ENCODE assay signal across 8 mouse cellular contexts in the genomic region with DNA sequence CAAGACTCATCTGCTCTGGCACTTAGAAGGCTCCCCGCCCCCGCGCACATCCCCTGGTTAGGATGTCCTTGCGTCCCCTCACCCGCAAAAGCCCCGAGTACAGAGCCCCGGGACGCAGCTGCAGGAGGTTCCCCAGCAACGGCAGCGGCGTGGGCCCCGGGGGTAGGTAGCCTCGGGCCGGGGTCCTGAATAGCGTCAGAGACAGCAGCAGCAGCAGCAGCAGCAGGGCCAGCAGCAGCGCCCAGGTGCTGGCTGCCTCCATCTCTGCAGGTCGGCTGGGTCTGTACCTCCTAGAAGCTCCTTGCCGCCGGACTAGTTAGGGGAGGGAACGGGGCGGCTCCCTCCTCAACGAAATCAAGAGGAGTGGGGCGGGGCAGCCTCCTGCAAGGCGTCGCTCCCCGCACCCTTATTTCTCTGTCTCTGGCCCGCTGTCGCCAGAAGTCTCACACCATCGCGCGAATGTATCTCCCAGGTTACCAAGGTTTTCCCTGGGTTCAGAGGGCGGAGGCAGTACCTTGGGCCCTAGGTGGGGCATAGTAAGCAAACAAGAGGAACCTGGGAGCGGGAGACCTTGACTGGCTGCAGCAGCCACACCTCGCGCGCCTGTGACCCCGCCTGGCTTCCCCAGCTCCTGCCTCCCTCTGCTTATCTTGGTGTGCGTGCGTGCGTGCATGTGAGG. TPM values are rescaled to one million over a fixed set of nuclear protein-coding genes. Genes with fewer than 3 reads are reported as not detected.
A peak's percentile ranks its signal among the peaks of the same experiment; 100 is the strongest.
DNase-seq lines count a peak whose midpoint lies in the region; ATAC-seq and TF ChIP-seq lines count a peak whose summit lies in the region.

A gene (minus strand): TSS at position 673 of the 679 bp plus-strand sequence.

- no peaks in the 10 kb centered on the region for H3K36me3 ChIP-seq in embryonic facial prominence, embryonic 11.5 days (replicated peaks; ENCODE audit: control insufficient read depth, insufficient read depth, low read depth, low read length)
- H3K36me3 ChIP-seq in hindbrain, postnatal 0 days (ENCODE audit: insufficient read depth, low read length): no peaks in the 10 kb centered on the region
- no peaks in the 10 kb centered on the region for H3K36me3 ChIP-seq in liver, embryonic 11.5 days (ENCODE audit: control insufficient read depth, insufficient read depth, low read length)

- H3K4me2 ChIP-seq in embryonic facial prominence, embryonic 11.5 days (ENCODE audit: low read depth, low read length): peak within 1 kb of the TSS; percentile 91
- H3K4me2 ChIP-seq in hindbrain, postnatal 0 days (ENCODE audit: low read depth, low read length): peak within 1 kb of the TSS; percentile 82
- peak within 1 kb of the TSS; percentile 84 for H3K4me2 ChIP-seq in liver, embryonic 11.5 days

- H3K9me3 ChIP-seq in embryonic facial prominence, embryonic 11.5 days (replicated peaks; ENCODE audit: control insufficient read depth, low read length): no peaks in the 10 kb centered on the region
- no peaks in the 10 kb centered on the region for H3K9me3 ChIP-seq in hindbrain, postnatal 0 days (ENCODE audit: low read length)
- H3K9me3 ChIP-seq in liver, embryonic 11.5 days (ENCODE audit: control insufficient read depth, low read length): no peaks in the 10 kb centered on the region

- peak within 1 kb of the TSS; percentile 58 for H3K9ac ChIP-seq in embryonic facial prominence, embryonic 11.5 days (replicated peaks; ENCODE audit: low read length)
- H3K9ac ChIP-seq in hindbrain, postnatal 0 days (replicated peaks; ENCODE audit: low read length): peak within 1 kb of the TSS; percentile 52
- H3K9ac ChIP-seq in liver, embryonic 11.5 days (ENCODE audit: low read depth, low read length): peak within 1 kb of the TSS; percentile 16; the same call in 1 of the 2 replicates

- intact Hi-C loops in left cerebral cortex, postnatal 25 days (cut with DNase I): no loop called here

- under 1% methylated on average over 38 of the region's 40 CpGs for WGBS in embryonic facial prominence, embryonic 11.5 days
- WGBS in hindbrain, postnatal 0 days: 1% methylated on average over 40 of the region's 40 CpGs
- WGBS in liver, embryonic 11.5 days: 1% methylated on average over 40 of the region's 40 CpGs

- peak; percentile 75 for ATAC-seq in embryonic facial prominence, embryonic 11.5 days (replicated peaks; ENCODE audit: insufficient number of reproducible peaks, low FRiP score, low TSS enrichment, low read depth)
- peak; percentile 70 for ATAC-seq in hindbrain, postnatal 0 days
- ATAC-seq in liver, embryonic 11.5 days (replicated peaks; ENCODE audit: low FRiP score): peak; percentile 70
- ATAC-seq in monocyte, adult 5-6 weeks (replicated peaks; ENCODE audit: insufficient number of reproducible peaks, low FRiP score, low TSS enrichment, poor library complexity, severe bottlenecking): peak; percentile 28; the same call in 1 of the 2 replicates

- H3K4me1 ChIP-seq in embryonic facial prominence, embryonic 11.5 days (ENCODE audit: control insufficient read depth, insufficient read depth, low read length): no peaks in the 10 kb centered on the region; the same call in 1 of the 2 replicates
- H3K4me1 ChIP-seq in hindbrain, postnatal 0 days (ENCODE audit: insufficient read depth, low read length): no peaks in the 10 kb centered on the region
- H3K4me1 ChIP-seq in liver, embryonic 11.5 days (replicated peaks; ENCODE audit: control insufficient read depth, insufficient read depth, low read length): peaks cover 7% of the 10 kb centered on the region

- H3K27ac ChIP-seq in embryonic facial prominence, embryonic 11.5 days (replicated peaks; ENCODE audit: low read depth, low read length): no peak within 1 kb of the TSS
- no peak within 1 kb of the TSS for H3K27ac ChIP-seq in hindbrain, postnatal 0 days
- no peak within 1 kb of the TSS for H3K27ac ChIP-seq in liver, embryonic 11.5 days (ENCODE audit: low read depth, low read length)

- H3K27me3 ChIP-seq in embryonic facial prominence, embryonic 11.5 days (ENCODE audit: control insufficient read depth, insufficient read depth, low read length): no peaks in the 10 kb centered on the region
- H3K27me3 ChIP-seq in hindbrain, postnatal 0 days (ENCODE audit: insufficient read depth, low read length): no peaks in the 10 kb centered on the region
- H3K27me3 ChIP-seq in liver, embryonic 11.5 days (replicated peaks; ENCODE audit: control insufficient read depth, insufficient read depth, low read length): peaks cover 30% of the 10 kb centered on the region

- DNase-seq in left cerebral cortex, postnatal 25 days (ENCODE audit: low spot score in 2 of 2): peak; percentile 11 to 17
- no peak for DNase-seq in left cerebral cortex, adult 9 months (ENCODE audit: low spot score in 2 of 2)
- peak; percentile 46 for DNase-seq in embryonic facial prominence, embryonic 11.5 days (ENCODE audit: low spot score)
- DNase-seq in hindbrain, postnatal 0 days (ENCODE audit: low spot score): peak; percentile 5
- peak; percentile 57 for DNase-seq in liver, embryonic 11.5 days (ENCODE audit: low spot score)
- DNase-seq in thymus, postnatal 14 days: peak; percentile 66
- DNase-seq in c-Kit-positive CD71-positive TER-119-positive erythroid progenitor cells, embryonic 14.5 days (ENCODE audit: low spot score): no peak

- peak within 1 kb of the TSS; percentile 45 for H3K4me3 ChIP-seq in embryonic facial prominence, embryonic 11.5 days (ENCODE audit: low read depth, low read length)
- H3K4me3 ChIP-seq in hindbrain, postnatal 0 days (ENCODE audit: low read length): peak within 1 kb of the TSS; percentile 48
- peak within 1 kb of the TSS; percentile 38 for H3K4me3 ChIP-seq in liver, embryonic 11.5 days (ENCODE audit: low read depth, low read length)

- TF ChIP-seq CTCF in hindbrain, postnatal 0 days (IDR thresholded peaks at IDR 0.05; ENCODE audit: low read depth): no peak

RNA-seq across cellular contexts. Expression of the gene that starts here (rescaled TPM):
- total RNA-seq in left cerebral cortex, postnatal 25 days (2021): 1 to 10 TPM; 1.6 to 4.9 TPM
- 2.5 and 3.4 TPM in 2 replicates for polyA plus RNA-seq in embryonic facial prominence, embryonic 11.5 days (2014; fragmentation: Nextera tagmentation; extraction: Ambion mirVana)
- total RNA-seq in hindbrain, postnatal 0 days (2014; rRNA removed): 3.8 and 4.4 TPM in 2 replicates
- polyA plus RNA-seq in hindbrain, postnatal 0 days (2015; fragmentation: Nextera tagmentation; extraction: Ambion mirVana): 3.5 and 4.3 TPM in 2 replicates
- 1.4 and 2.6 TPM in 2 replicates for polyA plus RNA-seq in liver, embryonic 11.5 days (2014; fragmentation: Nextera tagmentation; extraction: Ambion mirVana)
- total RNA-seq in monocyte, adult 5-6 weeks (2017): not detected in 3 replicates

Comparison
In these comparisons a context has a peak if more than half of its experiments do, and no peak if none do; other contexts are left out.
1. DNase-seq: peak in left cerebral cortex, postnatal 25 days (2 of 2), embryonic facial prominence, embryonic 11.5 days (single experiment), hindbrain, postnatal 0 days (single experiment), liver, embryonic 11.5 days (single experiment) and thymus, postnatal 14 days (single experiment); none in left cerebral cortex, adult 9 months (0 of 2) and c-Kit-positive CD71-positive TER-119-positive erythroid progenitor cells, embryonic 14.5 days (single experiment).
2. Peak in ATAC-seq in monocyte, adult 5-6 weeks; RNA of the gene not detected or under 1 TPM.
3. Peak in every context shown above with its lines, with median percentiles within 50 percentile points of each other: ATAC-seq, H3K4me2 ChIP-seq, H3K4me3 ChIP-seq and H3K9ac ChIP-seq.